Mouse (Mus musculus): ENCODE data around the gene Myh7b.

- no peak for TF ChIP-seq CTCF (IDR thresholded peaks at IDR 0.05)
- TF ChIP-seq EP300 (IDR thresholded peaks at IDR 0.05), result no peak
Measured at GRCm38 (mm10) chr2:155626277-155626676, 15.3 kb downstream of the Myh7b start.

Measured in lung, postnatal 0 days (tissue).